ENCODE assay signal across 8 mouse cellular contexts in the genomic region with DNA sequence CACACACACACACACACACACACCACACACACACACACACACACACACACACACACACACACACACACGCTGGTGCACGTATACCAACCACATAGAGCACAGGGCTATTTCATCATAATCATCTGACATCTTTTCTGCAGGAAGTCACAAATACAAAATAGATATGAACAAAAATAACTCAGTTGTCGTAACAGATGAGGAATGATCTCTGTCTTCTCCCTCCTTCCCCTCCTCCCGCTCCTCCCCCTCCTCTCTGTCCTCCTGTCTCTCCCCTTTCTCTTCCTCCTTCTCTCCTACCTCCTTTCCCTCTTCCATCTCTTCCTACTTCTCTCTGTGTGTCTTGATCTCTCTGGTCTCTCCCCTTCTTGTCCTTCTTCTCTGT.
DNase-seq lines count a peak whose midpoint lies in the region; TF ChIP-seq lines count a peak whose summit lies in the region.
"Had no signal": no experiment of that assay in that cellular context is flagged by ENCODE, and none has a peak within 500 bp of the region (broad histone marks: within the 10 kb centered on the region; RNA-seq: fewer than 3 reads in every experiment).

No protein-coding gene starts in this region.

- H3K4me1 ChIP-seq in CH12.LX (ENCODE audit: control insufficient read depth in 1 of 2, insufficient read depth in 2 of 2), result peaks cover 17 to 43% of the 10 kb centered on the region in 2 experiments
- peaks cover 85% of the 10 kb centered on the region for H3K4me1 ChIP-seq in erythroblast, embryonic 14.5 days (ENCODE audit: control insufficient read depth)

- no peaks in the 10 kb centered on the region for H3K27me3 ChIP-seq in CH12.LX (replicated peaks)
- peaks cover under 1% of the 10 kb centered on the region; the same call in 1 of the 2 replicates for H3K27me3 ChIP-seq in erythroblast, embryonic 14.5 days (ENCODE audit: control insufficient read depth)

- in situ Hi-C loops in CH12.LX (cut with MboI; ENCODE audit: low pct_ligation_motif_present, low pct_unique_long_range_greater_than_20kb, low sequenced_read_pairs), result loop anchor here (10.0 kb wide), 1 partner anchor 143 kb away; no protein-coding TSS in a partner anchor

- TF ChIP-seq EP300 in CH12.LX (IDR thresholded peaks at IDR 0.05; ENCODE audit: low read length), result no peak

- H3K4me2 ChIP-seq in CH12.LX (ENCODE audit: insufficient read depth, low read depth, poor library complexity, severe bottlenecking), result peak overlapping the region; percentile 48; the same call in 1 of the 2 replicates

- 5% methylated on average over 2 of the region's 4 CpGs for WGBS in macrophage (ENCODE audit: missing documents)

- no peak for TF ChIP-seq CTCF in CH12.LX (conservative IDR thresholded peaks at IDR 0.05 in 1 of 2, IDR thresholded peaks at IDR 0.05 in 1 of 2; ENCODE audit: low read depth in 2 of 2, low read length in 2 of 2)

- peak overlapping the region; percentile 54; the same call in 1 of the 2 replicates for H3K9ac ChIP-seq in CH12.LX (ENCODE audit: insufficient read depth, low read depth)

- H3K9me3 ChIP-seq in CH12.LX (replicated peaks; ENCODE audit: low read length), result no peaks in the 10 kb centered on the region
- no peaks in the 10 kb centered on the region for H3K9me3 ChIP-seq in erythroblast, embryonic 14.5 days (ENCODE audit: control insufficient read depth, low read length)

- no peak for TF ChIP-seq POLR2A in CH12.LX (IDR thresholded peaks at IDR 0.05; ENCODE audit: low read depth, low read length)

- H3K4me3 ChIP-seq in CH12.LX (replicated peaks in 1 of 3; ENCODE audit: low read depth in 2 of 3, low read length in 2 of 3, poor library complexity in 1 of 3) (peak overlapping the region in 1 of 3 experiments; percentile 37), macrophage (ENCODE audit: inconsistent target) (no peak overlapping the region)
- peak overlapping the region; percentile 3 for H3K4me3 ChIP-seq in erythroblast, embryonic 14.5 days (replicated peaks)

- TF ChIP-seq RAD21 in CH12.LX (IDR thresholded peaks at IDR 0.05; ENCODE audit: low read depth, low read length), result no peak

- peak; percentile 26 for DNase-seq in kidney, postnatal 10 days
- no peak for DNase-seq in kidney, adult 9 months
- no peak for DNase-seq in CH12.LX (ENCODE audit: extremely low read depth)
- DNase-seq in frontal cortex, postnatal 14 days (ENCODE audit: low spot score in 2 of 2), result no peak
- DNase-seq in adrenal gland, adult (ENCODE audit: inconsistent age in 2 of 2, low spot score in 1 of 2), result no peak
- DNase-seq: right cerebral cortex, postnatal 4 days had no signal

- H3K36me3 ChIP-seq in CH12.LX (replicated peaks in 1 of 2; ENCODE audit: control insufficient read depth in 1 of 2, insufficient read depth in 1 of 2, low read length in 1 of 2) (no peaks in the 10 kb centered on the region), macrophage (ENCODE audit: inconsistent target) (no peaks in the 10 kb centered on the region)
- peaks cover 9% of the 10 kb centered on the region for H3K36me3 ChIP-seq in erythroblast, embryonic 14.5 days (ENCODE audit: control insufficient read depth)

- H3K79me2 ChIP-seq in CH12.LX (replicated peaks; ENCODE audit: control insufficient read depth, extremely low read depth, insufficient read depth, poor library complexity, severe bottlenecking), result no peaks in the 10 kb centered on the region
- no peaks in the 10 kb centered on the region for H3K79me2 ChIP-seq in macrophage (ENCODE audit: inconsistent target)

- dilution Hi-C loops in CH12.LX (cut with MboI; ENCODE audit: extremely low pct_ligation_motif_present, extremely low pct_unique_long_range_greater_than_20kb, low sequenced_read_pairs), result no loop called here

- H3K27ac ChIP-seq in CH12.LX (ENCODE audit: insufficient read depth, low read depth) (0 out of 2 replicates have a peak overlapping the region, but pooled peaks have one; percentile 16), macrophage (peak overlapping the region; percentile 97)

TF ChIP-seq in CH12.LX, 34 proteins besides CTCF, POLR2A, EP300 and RAD21:
- TF ChIP-seq CHD2 (IDR thresholded peaks at IDR 0.05; ENCODE audit: low read length) (no peak), SIN3A (IDR thresholded peaks at IDR 0.05; ENCODE audit: low read length) (no peak), USF1 (IDR thresholded peaks at IDR 0.05; ENCODE audit: low read depth, low read length) (no peak)
